Mouse (Mus musculus) c-Kit-positive CD71-negative TER-119-negative erythroid progenitor cells, embryonic 14.5 days (primary cell): ENCODE measurements around the gene Dennd1a.

Source experiments
- DNase-seq: peaks from one replicate; pipeline ENCODE4 v3.0.0-alpha.2; 2013; ENCODE audit warnings: low read depth

The Dennd1a gene

DNA sequence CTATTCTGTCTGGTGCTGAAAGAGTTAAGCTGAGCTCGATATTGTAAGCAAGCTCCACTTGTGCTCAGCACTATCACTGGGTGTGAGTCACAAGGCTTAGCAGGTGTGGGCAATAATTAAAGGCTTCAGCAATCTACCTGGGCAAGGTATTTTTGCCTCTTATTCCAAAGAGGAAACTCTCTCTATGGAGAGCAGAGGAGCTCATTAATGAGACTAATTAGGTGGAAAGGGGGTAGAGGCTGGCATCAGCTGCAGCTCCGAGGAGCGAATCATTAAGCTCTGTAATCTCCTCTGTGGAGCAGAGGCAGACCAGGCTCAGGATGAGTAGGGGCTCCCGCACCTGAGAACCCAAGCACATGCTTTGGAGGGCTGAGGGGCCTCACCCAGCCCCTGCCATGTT is 407.5 kb downstream of the Dennd1a start:
- DNase-seq = no peak

GRCm38 (mm10) chr2:37872791-37873190 is 414.4 kb downstream of the Dennd1a start:
- no peak for DNase-seq

DNA sequence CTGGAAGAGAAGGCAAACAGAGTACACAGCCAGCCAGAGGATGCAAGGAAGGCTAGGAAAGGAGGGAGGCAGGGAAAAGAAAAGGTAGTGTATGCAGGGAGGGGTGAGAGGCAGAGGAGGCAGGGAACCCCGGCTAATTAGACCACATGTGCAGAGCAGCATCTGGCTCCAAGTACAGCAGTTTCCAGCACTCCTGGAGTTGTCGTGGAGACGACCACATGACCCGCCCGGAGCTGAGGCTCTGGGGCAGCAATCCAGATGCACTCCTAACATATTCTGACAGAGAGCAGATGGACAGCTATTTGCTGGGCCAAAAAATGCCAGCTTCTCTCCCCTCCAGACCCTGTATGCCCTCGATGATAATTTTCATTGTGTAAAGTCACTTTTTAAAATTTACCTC is 417.6 kb downstream of the Dennd1a start:
- no peak for DNase-seq

DNA sequence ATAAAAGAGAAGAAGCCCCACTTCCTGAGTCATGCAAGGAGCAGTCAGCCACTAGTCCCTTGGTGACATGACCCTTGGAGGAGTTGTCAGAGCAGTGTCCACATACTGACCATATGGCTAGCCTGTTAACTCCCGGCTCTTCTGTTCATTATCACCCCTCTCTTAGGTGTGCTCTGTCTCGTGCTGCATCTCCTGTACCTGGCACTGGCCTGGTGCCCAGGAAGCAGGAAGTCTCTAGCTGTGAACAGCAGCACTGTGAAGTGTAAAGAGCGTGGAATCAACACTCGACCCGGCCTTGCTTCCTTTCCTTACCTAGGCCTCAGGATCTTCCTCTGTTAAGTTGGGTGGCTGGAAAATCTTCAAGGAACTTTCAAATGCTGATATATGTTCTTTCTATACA is 419.8 kb downstream of the Dennd1a start:
- DNase-seq = no peak

DNA sequence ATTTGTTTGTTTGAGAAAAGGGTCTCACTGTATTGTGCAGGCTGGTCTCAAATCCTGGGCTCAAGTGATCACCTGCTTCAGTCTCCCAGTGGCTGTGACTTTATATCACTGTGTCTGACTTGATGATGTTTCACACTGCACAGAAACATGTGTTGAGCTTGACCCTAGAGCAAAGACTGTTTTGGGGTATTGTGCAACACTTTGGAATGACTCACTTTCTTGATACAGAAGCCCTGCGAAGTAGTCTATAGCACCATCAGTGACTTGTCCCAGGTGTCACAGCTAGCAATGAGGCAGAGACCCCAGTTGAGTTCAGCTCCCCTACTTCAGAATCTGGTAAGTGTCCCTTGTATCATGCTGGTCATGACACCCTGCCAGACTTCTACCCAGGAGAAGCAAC is 429.7 kb downstream of the Dennd1a start:
- no peak for DNase-seq

GRCm38 (mm10) chr2:37856955-37857354 is 430.2 kb downstream of the Dennd1a start:
- no peak for DNase-seq

DNA sequence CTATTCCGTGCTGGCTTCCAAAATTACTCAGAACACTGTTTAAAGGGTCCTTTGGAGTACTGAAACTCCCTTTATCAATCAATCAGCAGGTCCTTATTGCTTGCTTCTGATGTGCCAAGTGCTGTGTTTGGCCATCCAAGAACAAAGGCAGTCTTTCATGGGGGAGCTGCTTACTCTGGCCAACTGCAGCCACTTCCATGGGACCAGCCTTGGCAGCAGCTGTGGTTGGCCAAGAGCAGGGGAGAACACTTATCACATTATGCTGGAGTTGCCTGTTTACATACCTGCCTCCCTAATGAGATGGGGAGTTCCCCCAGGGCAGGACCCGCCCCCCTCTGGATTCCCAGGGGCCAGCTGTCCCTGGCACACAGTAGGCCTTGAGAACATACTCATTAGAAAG is 432.0 kb downstream of the Dennd1a start:
- no peak for DNase-seq

DNA sequence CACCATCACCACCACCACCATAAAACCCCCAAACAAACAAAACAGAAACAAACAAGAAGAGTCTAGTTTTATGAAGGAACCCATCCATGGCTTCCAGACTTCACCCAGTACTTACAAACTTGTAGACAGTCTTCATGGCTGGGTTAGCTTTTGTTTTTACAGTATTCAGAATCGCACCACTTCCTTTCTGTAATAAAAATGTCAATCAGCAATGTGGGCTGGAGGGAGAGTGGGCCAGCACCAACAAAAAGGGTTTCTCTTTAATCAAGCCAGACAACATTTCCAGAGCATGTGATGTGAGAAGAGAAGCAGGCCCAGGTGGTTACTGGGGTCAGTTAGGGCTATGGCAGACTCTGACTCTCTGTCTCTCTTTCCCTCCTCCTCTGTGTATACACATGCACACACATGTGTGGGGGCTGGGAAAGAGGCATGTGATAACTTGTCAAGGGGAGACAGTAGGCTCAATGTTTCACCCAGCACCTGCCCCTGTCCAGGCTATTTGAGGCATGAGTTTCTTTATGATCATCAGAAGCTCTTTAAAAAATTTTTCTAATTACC is 433.2 kb downstream of the Dennd1a start:
- no peak for DNase-seq

- no peak for DNase-seq
Observed at GRCm38 (mm10) chr2:37850626-37851025, 436.6 kb downstream of the Dennd1a start.

GRCm38 (mm10) chr2:37849357-37849756 is 437.8 kb downstream of the Dennd1a start:
- no peak for DNase-seq

DNA sequence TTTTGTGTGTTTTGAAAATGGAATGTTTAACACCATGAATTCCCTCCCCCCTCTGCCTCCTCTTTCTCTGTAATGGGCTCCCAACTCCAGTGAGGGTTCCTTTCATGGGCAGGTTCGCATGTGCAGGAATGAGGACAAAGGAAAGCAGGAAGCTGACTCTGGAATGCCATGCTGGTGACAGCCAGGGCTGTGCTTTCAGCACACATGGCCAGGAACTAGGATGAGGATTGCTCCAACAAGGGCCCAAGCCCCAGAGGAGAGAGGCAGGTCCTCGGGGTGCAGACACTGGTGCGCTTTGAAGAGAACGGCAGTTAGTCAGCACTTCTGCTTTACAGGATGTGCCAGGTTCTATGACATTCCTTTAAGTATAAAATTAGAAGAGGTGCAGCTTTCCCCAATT is 444.5 kb downstream of the Dennd1a start:
- no peak for DNase-seq

DNA sequence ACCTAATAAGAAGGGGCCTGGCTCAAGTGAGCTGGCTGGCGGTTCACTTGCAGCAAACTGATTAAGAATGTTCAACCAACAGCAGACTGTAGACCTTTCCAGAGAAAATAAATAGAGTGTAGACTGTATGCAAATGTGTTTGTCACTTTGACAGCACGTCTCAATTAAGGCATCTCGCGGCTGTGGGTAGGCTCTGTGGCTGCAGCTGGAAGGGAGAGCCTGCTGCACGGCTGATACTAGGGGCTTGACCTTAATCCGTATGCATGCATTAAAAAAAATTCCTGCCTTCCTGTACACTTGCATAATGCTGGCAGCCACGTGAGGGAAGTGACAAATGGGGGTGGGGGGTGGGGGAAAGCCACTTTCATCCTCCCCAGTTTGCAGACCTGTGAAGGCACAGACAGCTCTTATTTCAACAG is 445.0 kb downstream of the Dennd1a start:
- no peak for DNase-seq

DNA sequence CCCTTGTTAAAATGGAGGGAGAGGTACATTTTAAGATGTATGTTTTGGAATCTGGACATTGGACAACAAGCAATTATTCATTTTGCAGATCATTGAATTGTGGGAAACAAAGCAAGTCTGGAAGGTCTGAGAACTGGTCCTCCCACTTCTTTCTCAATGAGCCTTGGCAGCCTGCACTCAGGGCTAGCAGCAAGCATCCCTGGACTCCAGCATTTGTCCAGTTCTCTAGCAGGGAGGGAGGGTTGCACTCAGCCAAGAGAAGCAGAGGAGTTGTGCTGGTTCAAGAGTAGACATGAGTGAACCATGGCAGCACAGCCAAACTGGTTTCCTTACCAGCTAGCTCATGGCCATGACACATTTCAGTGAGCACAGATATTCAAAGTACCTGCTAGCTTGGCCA is 447.3 kb downstream of the Dennd1a start:
- DNase-seq = no peak

- DNase-seq = no peak
Observed at GRCm38 (mm10) chr2:37838202-37838984, 448.8 kb downstream of the Dennd1a start.

- no peak for DNase-seq
Observed at GRCm38 (mm10) chr2:37837542-37837941, 449.6 kb downstream of the Dennd1a start.

DNA sequence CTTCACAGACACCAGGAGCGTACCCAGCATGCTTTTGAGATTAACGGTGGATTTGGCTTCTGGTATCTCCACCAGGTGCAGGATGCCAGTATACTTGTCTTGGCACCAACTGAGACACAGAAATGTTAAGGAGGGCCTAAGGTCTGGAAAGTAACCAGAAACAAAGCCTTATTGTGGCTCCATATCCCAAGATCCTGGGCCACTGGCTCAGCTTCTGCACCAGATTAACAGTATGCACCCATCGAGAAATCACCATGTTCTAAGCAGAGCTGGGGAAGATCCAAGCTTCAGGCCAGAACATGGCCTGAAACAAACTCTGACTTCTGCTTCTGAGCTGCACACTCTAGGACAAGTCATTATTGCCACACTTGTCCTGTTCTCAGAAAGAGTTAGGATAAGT is 450.3 kb downstream of the Dennd1a start:
- DNase-seq = no peak

DNA sequence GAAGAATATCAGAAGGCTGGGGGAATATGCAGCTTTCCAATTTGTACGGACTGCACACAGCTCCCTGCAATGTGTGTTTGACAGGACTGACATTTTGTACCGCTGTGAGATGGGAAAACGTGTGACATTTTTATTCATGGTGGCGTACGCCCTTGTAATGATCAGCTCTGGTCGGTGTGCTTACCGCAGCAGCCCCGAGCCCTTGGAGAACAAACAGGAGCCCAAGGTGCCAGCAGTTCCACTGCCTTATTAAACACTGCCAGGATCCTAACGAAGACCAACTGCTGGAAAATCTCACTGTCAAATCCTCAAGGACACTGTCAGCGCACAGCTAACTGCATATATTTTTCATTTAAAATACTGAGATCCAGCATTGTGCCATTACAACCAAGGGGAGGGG is 454.9 kb downstream of the Dennd1a start:
- DNase-seq = no peak

DNA sequence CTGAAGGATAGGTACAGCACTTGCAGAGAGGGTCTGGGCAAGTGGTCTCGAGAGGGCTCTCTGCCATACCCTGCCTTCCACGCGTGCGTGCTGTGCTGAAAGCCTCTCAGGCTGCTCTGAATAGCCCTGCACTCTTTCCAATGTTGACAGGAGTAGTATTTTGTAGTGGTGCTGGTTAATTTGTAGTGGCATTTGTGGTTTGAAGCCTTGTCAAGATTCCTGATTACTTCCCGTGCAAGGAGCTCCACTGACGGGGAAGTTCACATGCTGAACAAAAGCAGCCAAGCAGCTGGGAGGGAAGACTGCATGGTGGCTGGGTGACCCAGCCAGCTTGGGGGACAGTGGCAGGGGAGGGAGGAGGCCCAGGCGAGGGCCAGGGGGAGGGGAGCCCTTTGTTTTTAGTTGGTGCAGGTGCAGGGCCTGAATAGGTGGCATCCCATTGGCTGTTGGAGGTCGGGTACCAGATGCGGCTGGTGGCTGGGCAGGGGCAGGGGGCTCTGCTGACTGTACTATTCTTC is 457.4 kb downstream of the Dennd1a start:
- DNase-seq = no peak

GRCm38 (mm10) chr2:37823826-37824225 is 463.4 kb downstream of the Dennd1a start:
- DNase-seq = no peak

DNA sequence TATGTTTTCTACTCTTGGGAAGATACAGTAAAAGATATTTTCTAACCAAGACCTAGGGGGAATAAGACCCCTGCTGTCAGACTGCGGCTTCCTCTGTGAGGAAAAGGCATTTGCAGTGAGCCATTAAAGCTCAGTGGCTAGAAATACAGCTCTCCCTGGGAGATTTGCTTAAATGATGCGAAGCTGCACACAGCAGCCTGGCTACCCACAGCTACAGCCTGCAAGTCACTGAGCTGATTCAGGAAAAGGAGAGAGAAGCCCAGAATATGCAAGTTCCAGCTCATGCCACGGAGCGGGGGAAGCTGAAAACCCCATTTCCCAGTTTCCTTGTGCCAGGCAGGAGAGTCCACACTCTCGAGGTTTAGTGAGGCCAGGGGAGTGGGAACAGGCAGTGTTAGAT is 465.1 kb downstream of the Dennd1a start:
- DNase-seq = no peak

DNA sequence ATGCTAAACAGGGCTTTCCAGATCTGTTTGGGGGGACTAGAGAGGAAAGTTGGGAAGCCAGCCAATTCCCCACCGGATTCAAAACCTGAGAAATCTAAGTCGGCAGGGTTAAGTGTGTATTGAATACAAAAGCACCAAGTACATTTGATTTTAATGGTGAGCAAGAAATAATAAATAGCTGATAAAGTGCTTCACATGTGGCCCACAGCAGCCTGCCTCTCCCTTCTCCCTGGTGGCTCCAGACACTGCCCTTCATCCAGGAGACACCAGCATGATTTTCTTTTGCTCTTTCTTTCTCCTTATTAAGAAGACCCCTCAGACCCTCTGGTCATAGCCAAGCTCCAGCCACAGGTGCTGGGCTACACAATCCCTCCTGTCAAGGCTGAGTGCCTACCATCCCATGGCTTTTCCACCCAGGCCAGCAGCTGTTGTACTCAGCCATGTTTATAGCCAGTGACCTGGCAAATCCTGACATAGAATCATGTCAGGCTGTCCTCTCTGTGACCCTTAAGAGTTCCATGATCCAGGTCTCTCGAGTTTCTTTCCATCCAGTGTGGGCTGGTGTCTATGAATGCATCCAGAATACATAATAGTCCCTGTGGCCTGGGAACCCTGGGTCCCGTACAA is 467.6 kb downstream of the Dennd1a start:
- DNase-seq = no peak

- DNase-seq = no peak
Observed at GRCm38 (mm10) chr2:37818761-37819525, 468.2 kb downstream of the Dennd1a start.

GRCm38 (mm10) chr2:37815676-37816075 is 471.5 kb downstream of the Dennd1a start:
- peak; percentile 47 for DNase-seq
